Mouse (Mus musculus) erythroblast, embryonic 14.5 days (primary cell): ENCODE data around the gene Aida.

ENCODE experiments used
- GATA1 ChIP-seq: IDR thresholded peaks from 2 replicates; pipeline ENCODE4 v1.6.1; 2012; ENCODE audit warnings: low read length, inconsistent platforms, mixed read lengths
- TAL1 ChIP-seq: IDR thresholded peaks from 3 replicates; pipeline ENCODE4 v1.6.1; 2012; ENCODE audit warnings: low read length, inconsistent platforms, mixed read lengths

DNA sequence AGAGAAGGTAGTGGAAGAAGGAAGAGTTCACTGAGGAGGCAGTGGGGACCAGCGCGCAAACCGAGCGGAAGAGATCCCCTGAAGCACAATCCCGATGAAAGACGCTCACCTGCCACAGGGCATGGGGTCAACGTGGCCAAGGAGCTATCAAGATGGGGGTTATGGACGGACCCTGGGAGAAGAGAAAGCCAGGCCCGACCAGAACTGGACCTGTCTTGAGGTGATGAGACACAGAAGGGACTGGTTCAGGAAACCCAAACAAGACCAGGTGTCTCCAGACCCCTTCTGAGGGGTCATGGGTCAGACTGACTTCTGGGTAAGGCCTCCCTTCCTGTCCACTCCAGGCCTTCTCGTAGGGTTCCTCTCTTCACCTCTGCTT lies 49.4 kb downstream of the Aida start:
- no peak for TF ChIP-seq GATA1
- no peak for TF ChIP-seq TAL1
